Mouse (Mus musculus) heart, postnatal 25 days (tissue): ENCODE measurements around the gene Pidd1. TPM values are rescaled to one million over a fixed set of nuclear protein-coding genes. Genes with fewer than 3 reads are reported as not detected.

Experiments
- DNase-seq: peaks from one replicate; pipeline ENCODE4 v3.0.0; 2022; ENCODE audit warnings: low spot score
- intact Hi-C: fragments of 180-260 bp; cut with DNase I; formaldehyde crosslinking; loops from one replicate; pipeline ENCODE4 v1.15.1; 2025
- total RNA-seq, 2 experiments: library from RNA; stranded (reverse); gene quantifications; 2 replicates each; pipeline ENCODE4 v1.2.3; 2021

Pidd1 gene
- total RNA-seq = under 1 TPM; 0.39 to 0.86 TPM

DNA sequence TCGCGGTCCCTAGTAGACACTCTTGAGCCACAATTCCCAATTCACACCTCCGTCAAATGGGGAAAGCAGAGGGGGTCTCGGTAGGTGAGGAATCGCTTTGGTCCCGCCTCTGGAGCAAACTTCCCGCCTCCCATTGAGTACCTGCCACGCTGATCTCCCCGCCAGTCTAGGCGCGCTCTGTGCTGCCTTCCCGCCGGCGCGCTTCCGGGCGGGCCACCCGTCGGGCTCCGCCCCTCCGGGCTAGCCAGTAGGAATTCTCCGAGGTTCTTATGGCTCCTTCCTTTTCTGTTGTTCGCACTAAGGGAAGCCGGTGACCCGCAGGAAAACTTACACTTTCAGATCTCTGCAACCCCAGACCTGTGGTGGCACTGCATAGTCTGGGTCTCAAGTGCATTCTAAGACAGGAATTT, at the start of gene Pidd1:
TSS of gene Pidd1 (minus strand) at position 198 of the 410 bp plus-strand sequence.
- intact Hi-C loops = no loop called here
- DNase-seq = no peak

DNA sequence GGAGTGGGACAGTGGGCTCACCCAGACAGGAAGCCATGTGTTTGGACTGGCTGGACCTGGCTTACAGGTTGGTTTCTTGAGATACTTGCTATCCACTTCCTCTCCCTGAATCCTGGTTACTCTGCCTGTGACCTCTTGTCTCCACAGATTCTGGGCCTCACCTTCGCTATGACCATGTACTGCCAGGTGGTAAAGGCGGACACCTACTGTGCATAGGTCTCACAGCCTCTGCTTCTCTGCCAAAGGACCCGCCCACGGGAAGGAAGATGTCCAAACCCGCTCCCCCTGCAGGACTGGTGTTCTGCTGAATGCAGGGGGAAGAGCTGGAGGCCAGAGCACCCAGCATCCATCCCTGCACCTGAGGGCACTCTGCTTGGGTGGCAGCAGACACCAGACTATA, 48.9 kb upstream of the Pidd1 start:
- no peak for DNase-seq
- intact Hi-C loops = no loop called here

DNA sequence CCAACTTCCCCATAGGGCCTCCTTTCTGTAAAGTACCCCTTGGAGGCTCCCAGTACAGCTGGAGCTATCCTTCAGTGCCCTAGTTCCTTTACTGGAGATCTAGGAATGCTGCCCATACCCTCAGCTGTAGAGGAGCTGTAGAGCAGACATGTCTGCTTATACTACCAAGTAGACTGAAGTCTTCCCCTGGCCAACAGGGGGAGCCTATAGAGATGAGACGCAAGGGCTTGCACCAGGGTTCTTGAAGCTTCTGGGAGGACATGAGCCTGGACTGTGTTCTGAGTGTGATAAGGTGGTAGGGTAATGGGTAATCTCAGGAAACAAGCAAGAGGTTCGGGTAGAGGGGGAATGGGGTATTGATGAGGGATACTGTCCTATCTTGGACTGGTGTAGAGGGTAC, 47.3 kb upstream of the Pidd1 start:
- intact Hi-C loops = no loop called here
- no peak for DNase-seq

DNA sequence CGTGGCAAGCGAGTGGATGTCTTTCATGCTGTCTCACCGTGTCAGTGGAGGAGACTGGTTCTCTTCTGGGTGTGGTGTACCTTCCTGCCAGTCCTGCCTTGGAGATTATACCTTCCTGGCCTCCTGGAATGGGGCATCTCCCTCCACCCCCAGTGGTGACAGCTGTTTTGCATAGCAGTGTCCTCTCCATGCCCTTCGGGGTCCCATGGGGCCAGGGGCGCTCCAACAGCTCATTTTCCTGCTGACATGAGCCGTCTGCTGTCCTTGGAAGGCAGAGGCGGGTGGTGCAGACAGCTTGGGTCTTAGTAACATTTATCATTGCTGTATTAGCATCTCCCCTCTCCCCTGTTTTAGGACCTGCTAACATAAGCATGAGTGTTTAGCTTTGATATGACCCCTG, 43.3 kb upstream of the Pidd1 start:
- DNase-seq = no peak
- intact Hi-C loops = no loop called here

DNA sequence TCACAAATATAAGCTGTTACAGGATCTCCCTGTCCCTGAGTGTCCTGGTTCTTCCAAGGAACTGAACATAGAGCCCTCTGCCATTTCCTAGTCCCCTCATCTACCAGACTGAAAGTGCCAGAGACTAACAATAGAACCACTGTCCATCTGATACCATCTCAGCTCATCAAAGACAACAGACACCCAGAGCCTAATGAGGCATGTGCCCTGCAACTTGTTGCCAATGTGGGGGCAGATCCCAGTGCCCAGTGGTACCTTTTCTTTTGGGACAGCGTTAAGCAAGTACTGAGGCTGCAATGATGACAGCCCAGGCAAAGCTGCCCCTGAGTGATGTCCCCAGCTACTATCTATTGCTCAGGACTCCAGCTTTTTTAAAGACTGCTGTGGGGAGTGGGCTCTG, 42.4 kb upstream of the Pidd1 start:
- DNase-seq = no peak
- intact Hi-C loops = no loop called here

DNA sequence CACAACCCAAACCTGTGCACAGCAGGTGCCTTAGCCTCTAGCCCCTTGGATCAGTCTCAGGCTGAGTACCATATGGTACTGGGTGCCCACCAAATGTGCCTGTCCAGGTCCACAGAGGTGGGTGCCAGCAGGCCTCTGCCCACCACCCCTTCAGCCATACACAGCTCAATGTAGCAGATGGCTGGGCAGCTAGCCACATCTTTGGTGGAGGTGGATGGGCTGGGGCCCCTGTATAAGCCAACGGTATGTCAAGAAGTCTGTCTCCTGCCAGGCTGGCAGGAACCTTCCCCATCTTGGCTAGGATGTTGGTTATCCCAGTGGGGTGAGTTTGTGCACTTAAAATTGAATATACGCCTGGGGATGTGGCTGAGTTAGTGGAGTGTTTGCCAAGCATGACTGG, 41.8 kb upstream of the Pidd1 start:
- intact Hi-C loops = no loop called here
- no peak for DNase-seq

DNA sequence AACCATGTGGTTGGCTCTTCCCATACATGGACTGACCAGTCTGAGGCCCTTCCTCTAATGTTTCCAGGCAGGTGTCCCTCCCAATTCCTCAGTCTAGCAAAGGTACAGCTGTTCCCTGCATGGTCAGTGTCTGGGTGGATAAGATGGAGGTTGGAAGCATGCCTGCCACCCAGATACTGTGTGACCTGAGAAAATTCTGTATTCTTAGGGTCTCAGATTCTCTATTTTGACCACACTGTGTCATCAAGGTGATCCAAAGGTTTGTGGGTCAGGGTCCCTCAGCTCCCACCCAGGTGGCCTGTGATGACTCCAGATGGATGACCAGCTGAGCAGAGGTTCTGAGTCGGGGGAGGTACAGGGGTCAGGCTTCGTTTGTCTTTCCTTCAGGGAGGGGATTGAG, 41.4 kb upstream of the Pidd1 start:
- DNase-seq = no peak
- intact Hi-C loops = no loop called here

DNA sequence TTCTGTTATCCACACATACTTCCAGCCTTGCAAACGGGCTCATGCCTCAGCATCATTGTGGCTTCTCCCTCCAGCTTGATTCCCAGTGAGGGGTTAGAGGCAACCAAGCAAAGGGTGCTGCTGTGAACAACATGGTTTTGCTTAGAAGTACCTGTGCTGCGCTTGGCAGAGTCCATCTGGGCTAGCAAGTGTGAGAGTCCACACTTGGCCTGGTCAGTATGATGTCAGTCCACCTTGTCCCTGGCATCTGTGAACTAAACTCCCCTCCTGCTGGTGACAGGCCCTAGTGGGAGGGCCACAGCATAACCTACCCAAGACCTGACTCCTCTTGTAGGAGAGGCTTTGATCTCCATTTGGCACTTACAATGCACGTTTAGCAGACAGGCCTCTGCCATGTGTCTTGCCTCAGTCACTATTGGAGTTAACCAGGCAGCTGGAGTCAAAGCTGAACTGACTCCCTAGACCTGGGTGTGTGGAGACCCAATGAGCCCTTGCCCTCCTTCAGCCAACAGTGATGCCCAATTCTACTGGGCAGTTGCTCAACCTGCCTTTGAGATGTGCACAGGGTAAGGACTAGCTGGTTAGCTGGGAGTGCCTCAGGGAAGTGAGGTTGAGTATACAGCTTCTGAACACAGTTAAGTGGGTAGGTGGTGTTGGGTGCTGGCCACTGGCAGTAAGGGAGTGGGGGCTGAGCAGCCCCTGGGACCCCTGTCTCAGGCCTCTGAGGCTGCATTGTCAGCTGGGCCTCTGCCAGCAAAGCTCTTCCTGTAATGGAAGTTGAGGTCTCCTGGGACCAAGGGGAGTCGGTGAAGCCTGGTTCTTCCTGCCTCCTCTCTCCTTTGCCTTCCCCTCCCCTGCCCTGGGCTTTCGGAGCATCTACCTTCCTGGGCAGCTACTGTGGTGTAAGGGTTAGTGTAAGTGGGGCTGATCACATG, 40.6 kb upstream of the Pidd1 start:
- intact Hi-C loops = loop anchor here (5.0 kb wide), 1 partner anchor 133 kb away; no protein-coding TSS in a partner anchor
- DNase-seq = no peak

DNA sequence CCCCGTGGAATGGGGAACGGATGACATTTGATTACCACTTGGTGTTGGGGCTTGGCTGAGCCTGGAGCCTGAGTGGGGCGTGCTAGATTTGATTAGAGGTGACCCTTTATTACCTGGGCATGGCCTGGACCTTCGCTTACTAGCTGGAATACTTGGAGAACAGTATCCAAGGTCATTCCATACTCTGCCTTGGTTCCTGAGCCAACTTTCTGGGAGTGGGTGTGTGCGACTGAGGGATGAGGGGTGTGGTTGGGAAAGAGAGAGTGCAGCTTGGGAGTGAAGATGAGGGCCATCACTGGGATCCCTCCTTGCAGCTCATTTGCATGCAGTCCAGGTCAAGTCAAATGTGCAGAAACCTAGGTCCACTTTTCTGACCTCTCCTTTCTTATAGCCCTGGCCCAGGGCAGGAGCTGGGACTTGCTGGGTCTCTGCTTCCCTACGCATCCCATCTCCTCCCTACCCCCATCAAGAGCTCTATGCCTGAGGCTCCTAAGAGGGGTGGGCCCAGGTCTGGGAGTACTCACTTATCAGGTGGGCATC, 39.4 kb upstream of the Pidd1 start:
- intact Hi-C loops = loop anchor here (5.0 kb wide), 1 partner anchor 134 kb away; no protein-coding TSS in a partner anchor
- no peak for DNase-seq

DNA sequence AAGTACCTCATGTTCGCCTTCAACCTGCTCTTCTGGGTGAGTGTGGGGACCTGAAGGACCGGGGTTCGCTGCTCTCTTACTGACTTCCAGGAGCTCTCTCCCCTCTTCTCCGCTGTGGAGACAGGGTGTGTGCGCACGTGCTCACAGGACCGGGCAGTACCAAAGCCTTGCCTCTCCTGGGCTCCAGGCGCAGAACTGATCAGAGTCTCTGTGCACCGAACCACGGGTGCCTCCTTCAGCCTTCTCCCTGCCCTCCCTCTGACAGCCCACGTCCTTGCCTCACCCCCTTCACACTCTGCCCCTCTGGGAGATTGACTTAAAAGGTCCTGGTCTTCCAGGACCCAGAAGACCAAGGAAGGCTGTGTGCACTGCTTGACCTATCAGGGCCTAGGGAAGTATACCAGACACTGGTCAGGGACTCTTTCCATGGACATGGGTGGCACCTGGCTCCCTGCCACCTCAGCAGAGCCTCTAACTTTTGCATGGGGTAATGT, 38.8 kb upstream of the Pidd1 start:
- no peak for DNase-seq
- intact Hi-C loops = loop anchor here (5.0 kb wide), 1 partner anchor 135 kb away; no protein-coding TSS in a partner anchor

DNA sequence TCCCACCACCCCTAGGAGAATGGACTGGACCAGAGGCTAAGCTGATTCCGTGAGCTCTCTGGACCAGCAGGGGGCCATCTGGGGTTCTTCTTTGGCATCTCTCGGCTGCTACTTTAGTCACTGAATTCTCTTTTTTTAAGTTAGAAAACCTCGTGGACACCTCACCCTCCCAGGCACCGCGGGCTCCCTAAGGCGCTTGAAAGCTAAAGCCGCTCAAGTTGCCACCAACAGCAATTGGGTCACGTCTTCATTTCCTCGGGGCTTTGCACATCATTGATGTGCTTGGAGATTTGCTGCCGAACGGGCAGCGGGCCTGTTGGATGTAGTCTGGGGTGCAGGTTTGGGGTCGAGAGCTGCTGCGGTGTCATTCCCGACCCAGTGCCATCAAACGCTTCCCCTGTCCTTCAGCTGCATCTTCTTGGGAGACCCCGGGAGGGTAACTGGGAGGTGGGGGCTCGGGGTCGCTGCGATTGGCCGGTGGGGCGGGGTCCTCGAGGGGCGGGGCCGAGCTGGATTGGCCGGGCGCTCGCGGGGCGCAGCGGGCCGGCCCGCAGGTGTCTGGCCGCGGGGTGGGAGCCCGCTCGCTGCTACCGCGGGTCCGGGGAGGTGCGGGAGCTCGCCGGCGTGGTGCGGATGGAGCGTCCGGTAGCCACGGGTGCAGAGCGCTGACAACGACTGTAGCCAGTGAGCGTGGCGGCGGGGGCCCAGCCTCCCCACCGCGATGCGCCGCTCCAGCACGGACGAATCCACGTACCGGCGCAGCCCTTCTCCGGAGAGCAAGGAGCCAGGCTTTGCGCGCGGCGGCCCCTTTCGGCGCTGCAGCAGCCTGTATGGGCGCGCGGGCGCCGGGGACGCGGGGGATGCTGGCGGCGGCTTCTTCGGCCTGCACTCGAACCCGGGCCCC, 37.9 kb upstream of the Pidd1 start:
- intact Hi-C loops = loop anchor here (1.0 to 5.0 kb wide), 3 partner anchors 45 to 185 kb away; no protein-coding TSS in a partner anchor
- no peak for DNase-seq

DNA sequence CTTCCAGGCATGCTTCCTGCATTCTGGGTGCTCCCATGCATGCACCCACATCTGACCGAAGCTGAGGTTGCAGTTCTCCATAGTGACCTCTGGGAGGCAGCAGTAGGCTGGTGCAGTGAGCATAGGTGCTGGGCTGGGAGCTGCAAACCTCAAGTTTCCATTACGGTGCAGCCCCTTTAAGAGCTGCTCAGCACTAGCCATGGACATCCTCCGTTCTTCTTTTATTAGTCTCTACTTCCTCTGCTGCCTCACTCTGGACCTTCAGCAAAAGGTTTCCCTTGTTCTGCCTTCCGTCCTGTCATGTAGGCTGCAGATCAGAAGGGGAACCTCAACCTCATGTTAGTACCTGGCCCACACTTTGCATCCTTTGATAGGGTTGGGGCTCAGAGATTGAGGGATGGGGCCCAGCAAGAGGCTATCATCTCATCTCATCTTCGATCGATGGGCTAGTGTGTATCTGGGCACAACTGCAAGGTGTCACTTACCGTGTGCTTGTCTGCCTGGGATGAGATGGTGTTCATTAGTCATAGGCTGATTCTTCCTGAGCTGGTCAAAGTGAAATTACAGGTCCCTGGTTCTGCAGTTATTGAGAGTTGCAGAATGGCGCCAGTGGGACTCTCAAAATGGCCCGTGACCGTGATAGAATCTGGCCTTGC, 37.1 kb upstream of the Pidd1 start:
- intact Hi-C loops = loop anchor here (1.0 to 5.0 kb wide), 3 partner anchors 45 to 185 kb away; no protein-coding TSS in a partner anchor
- DNase-seq = no peak

DNA sequence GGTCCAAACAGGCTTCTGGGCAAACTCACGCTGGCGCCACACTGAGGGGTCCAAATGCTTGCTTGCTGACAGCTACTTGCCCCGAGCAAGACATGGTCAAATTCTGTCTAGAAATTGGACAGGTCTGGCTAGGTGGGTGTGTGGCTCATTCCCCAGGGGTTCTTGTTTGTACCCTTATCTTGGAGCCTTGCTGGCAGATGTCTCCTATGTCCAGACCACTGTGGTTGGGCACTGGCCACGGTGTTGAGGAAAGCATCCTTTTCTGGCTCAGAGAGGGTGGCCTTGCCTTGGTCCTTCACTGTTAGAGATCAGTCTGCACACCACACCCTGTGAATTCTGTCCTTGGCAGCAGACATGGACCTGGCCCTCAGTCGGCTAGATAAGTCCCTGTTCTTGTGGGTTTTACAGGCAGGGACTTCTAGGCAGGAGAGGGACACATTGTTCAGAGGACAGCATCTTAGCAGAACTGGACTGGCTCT, 34.5 kb upstream of the Pidd1 start:
- DNase-seq = no peak

DNA sequence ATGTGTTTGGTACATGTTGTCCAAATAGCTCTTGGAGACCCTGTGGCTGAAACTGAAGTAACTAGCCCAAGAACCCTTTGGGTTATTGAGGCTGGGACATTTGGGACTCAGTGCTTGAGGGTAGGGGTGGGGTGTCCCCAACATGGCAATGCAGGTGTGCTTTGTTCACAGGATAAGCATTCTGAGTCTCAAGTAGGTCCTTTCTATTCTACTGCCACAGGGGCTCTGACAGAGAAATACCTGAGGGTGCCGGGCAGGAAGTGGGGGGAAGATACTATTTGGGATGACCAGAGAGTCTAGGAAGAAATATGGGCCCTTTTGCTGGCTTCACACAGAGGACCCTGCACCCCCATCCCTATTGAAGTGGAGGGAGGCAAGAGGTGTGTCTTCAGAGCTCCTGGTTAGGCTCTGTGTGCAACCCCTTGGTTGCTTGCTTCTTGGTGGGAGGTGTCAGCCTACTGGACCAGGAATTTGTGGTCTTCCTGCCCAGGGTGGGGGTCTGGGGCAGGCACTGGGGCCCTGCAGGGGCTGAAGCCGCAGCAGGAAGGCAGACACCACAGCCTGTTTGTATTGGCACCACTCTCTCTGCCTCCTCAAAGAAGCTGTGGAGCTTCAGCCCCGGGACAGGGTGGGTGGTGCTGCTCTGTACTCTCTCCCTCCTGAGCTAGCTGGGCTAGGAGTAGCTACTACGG, 33.9 kb upstream of the Pidd1 start:
- DNase-seq = no peak
- intact Hi-C loops = no loop called here

More for the DNA sequence above, 34.5 kb upstream of the Pidd1 start:
- intact Hi-C loops = no loop called here

DNA sequence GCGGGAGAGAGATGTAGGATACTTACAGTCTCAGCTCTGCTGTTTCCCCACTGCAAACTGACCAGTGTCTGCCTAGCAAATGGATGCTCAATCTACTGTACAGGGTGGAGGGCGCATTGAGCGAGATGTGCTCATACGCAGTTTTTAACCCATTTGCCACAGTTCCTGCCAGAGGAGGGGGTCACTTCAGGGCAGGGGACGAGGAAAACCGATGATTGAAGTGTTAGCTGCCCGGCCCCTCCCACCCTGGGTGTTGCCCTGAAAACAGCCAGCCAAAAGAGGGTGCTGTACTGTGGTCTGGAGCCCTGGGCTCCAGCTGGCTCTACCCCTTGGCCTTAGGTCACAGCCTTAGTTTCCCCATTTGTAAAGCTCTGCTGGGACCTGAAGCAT, 33.2 kb upstream of the Pidd1 start:
- no peak for DNase-seq

DNA sequence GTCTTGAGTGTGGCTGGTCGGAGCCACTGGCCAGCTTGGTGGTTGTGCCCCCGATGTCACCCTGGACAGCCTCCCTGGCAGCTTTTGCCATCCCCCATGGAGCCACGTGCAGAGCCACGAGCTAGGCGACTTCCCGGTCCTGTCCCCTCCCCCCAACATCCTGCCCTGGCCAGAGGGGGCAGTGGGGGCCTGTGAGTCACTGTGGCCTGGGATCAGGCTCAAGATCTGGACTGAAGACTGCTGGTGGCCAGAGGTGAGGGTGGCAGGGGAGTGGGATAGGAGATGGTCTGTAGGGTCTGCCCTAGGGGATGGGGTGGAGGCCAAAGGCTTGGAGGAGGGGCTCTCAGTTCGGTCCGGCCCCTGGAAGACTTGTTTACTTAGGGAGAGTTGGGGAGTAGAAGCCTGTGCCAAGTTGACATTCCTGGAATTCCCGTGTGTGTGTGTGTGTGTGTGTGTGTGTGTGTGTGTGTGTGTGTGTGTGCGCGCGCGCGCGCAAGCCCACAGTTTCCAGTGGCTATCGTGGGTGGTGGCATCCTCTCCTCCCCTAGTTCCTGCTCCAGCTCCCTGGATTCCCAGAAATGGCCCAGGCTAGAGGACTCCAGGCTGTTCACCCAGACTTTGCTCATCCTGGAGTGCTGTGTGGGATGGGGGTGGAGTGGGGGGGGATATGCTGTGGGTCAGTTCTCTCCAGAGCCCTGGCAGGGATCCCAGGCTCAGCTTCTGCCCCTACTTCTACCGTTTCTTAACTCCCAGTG, 32.6 kb upstream of the Pidd1 start:
- peak; percentile 90 for DNase-seq
- intact Hi-C loops = no loop called here

More for the DNA sequence above, 33.2 kb upstream of the Pidd1 start:
- intact Hi-C loops = no loop called here

DNA sequence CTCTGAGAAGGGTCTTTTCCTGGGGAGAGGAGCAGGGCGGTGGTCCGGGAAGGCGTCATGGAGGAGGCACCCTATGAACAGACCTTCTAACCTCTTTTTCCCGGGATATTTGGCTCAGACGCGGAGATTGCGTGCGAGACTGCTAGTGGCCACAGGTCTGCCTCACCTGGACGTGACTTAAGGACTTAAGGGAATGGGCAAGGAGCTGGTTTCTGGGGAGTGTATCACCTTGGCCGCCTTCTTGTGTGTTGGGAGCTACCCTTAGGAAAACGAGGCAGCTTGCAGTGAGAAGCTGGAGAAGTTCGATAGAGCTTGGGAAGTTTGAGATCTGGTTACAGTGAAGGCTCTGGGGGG, 32.0 kb upstream of the Pidd1 start:
- intact Hi-C loops = no loop called here
- no peak for DNase-seq
